12 mouse cellular contexts compared by ENCODE assay signal in genomic region chr10:56582065-56582464, GRCm38 (mm10).
A peak's percentile ranks its signal among the peaks of the same experiment; 100 is the strongest.
DNase-seq lines count a peak whose midpoint lies in the region; ATAC-seq and TF ChIP-seq lines count a peak whose summit lies in the region.
"Had no signal": no experiment of that assay in that cellular context is flagged by ENCODE, and none has a peak within 500 bp of the region (broad histone marks: within the 10 kb centered on the region; RNA-seq: fewer than 3 reads in every experiment).

No protein-coding gene starts in this region.

- ATAC-seq in heart, postnatal 0 days (ENCODE audit: insufficient read depth, low read depth), result peak; percentile 63
- ATAC-seq: midbrain, embryonic 13.5 days had no signal

- no peaks in the 10 kb centered on the region for H3K27me3 ChIP-seq in heart, postnatal 0 days (ENCODE audit: control insufficient read depth, insufficient read depth, low read length)
- H3K27me3 ChIP-seq: limb, embryonic 13.5 days; midbrain, embryonic 13.5 days; stomach, embryonic 15.5 days had no signal

- no peak for TF ChIP-seq EP300 in heart, postnatal 0 days (IDR thresholded peaks at IDR 0.05; ENCODE audit: low read depth)

- H3K4me1 ChIP-seq in heart, postnatal 0 days (ENCODE audit: control insufficient read depth, insufficient read depth), result no peaks in the 10 kb centered on the region
- H3K4me1 ChIP-seq: midbrain, embryonic 13.5 days; stomach, embryonic 15.5 days had no signal

- no peak overlapping the region for H3K9ac ChIP-seq in heart, postnatal 0 days (replicated peaks; ENCODE audit: low read depth, low read length)
- H3K9ac ChIP-seq: limb, embryonic 13.5 days; midbrain, embryonic 13.5 days; stomach, embryonic 15.5 days had no signal

- H3K9me3 ChIP-seq in heart, postnatal 0 days (replicated peaks; ENCODE audit: control insufficient read depth, low read length), result no peaks in the 10 kb centered on the region
- H3K9me3 ChIP-seq: limb, embryonic 13.5 days; midbrain, embryonic 13.5 days; stomach, embryonic 15.5 days had no signal

- peak; percentile 8 for DNase-seq in gastrocnemius, postnatal 25 days
- no peak for DNase-seq in gastrocnemius, adult 8-10 months (ENCODE audit: low spot score in 2 of 2)
- DNase-seq in 3T3-L1 (ENCODE audit: low read depth, low spot score), result peak; percentile 64
- peak; percentile 97 for DNase-seq in brain, adult 2 months (ENCODE audit: low read depth, low spot score)
- peak; percentile 36 for DNase-seq in heart, postnatal 0 days (ENCODE audit: low spot score)
- DNase-seq in T-cell, adult 2 months (ENCODE audit: low spot score), result no peak
- DNase-seq in spleen, postnatal 4 days (ENCODE audit: low spot score in 2 of 2), result no peak
- DNase-seq in kidney, postnatal 10 days, result no peak

- no peak for TF ChIP-seq CTCF in heart, postnatal 0 days (IDR thresholded peaks at IDR 0.05; ENCODE audit: low read depth)

- 5% methylated on average over 6 of the region's 6 CpGs for WGBS in heart, postnatal 0 days

- H3K36me3 ChIP-seq in heart, postnatal 0 days (replicated peaks; ENCODE audit: control insufficient read depth, insufficient read depth, low read length), result no peaks in the 10 kb centered on the region
- H3K36me3 ChIP-seq: limb, embryonic 13.5 days; midbrain, embryonic 13.5 days; stomach, embryonic 15.5 days had no signal

- H3K4me3 ChIP-seq in heart, postnatal 0 days (ENCODE audit: low read depth, low read length), result no peak overlapping the region
- H3K4me3 ChIP-seq: erythroblast, embryonic 14.5 days; limb, embryonic 13.5 days; midbrain, embryonic 13.5 days; stomach, embryonic 15.5 days had no signal

- H3K4me2 ChIP-seq in heart, postnatal 0 days (ENCODE audit: low read depth, low read length), result peak overlapping the region; percentile 40
- H3K4me2 ChIP-seq: limb, embryonic 13.5 days; midbrain, embryonic 13.5 days; stomach, embryonic 15.5 days had no signal

- H3K27ac ChIP-seq in heart, postnatal 0 days (ENCODE audit: low read depth), result peak overlapping the region; percentile 35; the same call in 1 of the 2 replicates
- H3K27ac ChIP-seq: limb, embryonic 13.5 days; midbrain, embryonic 13.5 days; stomach, embryonic 15.5 days had no signal

Comparison
In these comparisons a context has a peak if more than half of its experiments do, and no peak if none do; other contexts are left out.
1. DNase-seq: peak in gastrocnemius, postnatal 25 days (single experiment), 3T3-L1 (single experiment), brain, adult 2 months (single experiment) and heart, postnatal 0 days (single experiment); none in gastrocnemius, adult 8-10 months (0 of 2), T-cell, adult 2 months (single experiment), spleen, postnatal 4 days (0 of 2) and kidney, postnatal 10 days (single experiment).